Mouse (Mus musculus) lung, adult 2 months (tissue): ENCODE measurements around the gene Gm10518. TPM values are rescaled to one million over a fixed set of nuclear protein-coding genes. Genes with fewer than 3 reads are reported as not detected.

Experiments
- DNase-seq: peaks from one replicate; pipeline ENCODE4 v3.0.0; 2022
- H3K4me1 ChIP-seq: fragments of 200-500 bp; 2 replicates; pipeline ENCODE4 v1.6.1; 2011; ENCODE audit warnings: low read length; ENCODE audit not compliant: control insufficient read depth, insufficient read depth
- H3K4me3 ChIP-seq: fragments of 200-500 bp; replicated peaks from 2 replicates; pipeline ENCODE3; 2011; ENCODE audit warnings: low read depth, mild to moderate bottlenecking, control low read depth, low read length; ENCODE audit errors: extremely low read depth
- CTCF ChIP-seq: fragments of 200-500 bp; IDR thresholded peaks from 2 replicates; pipeline ENCODE4 v1.5.1; 2011; ENCODE audit warnings: mild to moderate bottlenecking, low read length, control low read depth; ENCODE audit not compliant: insufficient read depth
- POLR2A ChIP-seq: fragments of 200-500 bp; IDR thresholded peaks from 2 replicates; pipeline ENCODE4 v1.6.1; 2011; ENCODE audit warnings: low read depth, mild to moderate bottlenecking, control low read depth, low read length, borderline replicate concordance; ENCODE audit errors: extremely low read depth
- WGBS: fragments of 180-500 bp; shearing (Covaris S2); methylation state at CpG from one replicate; pipeline ENCODE4 v1.1.7; 2018; 5-methylcytosine and 5-hydroxymethylcytosine counted together
- polyA plus RNA-seq: library from polyadenylated mRNA; depleted of rRNA; stranded (reverse); fragments of >200 nt; gene quantifications from 2 replicates; pipeline ENCODE4 v1.2.3, GENCODE M21; 2012

The Gm10518 gene
- polyA plus RNA-seq, 1 experiment, result not detected

GRCm38 (mm10) chr1:179832710-179833240 is 29.6 kb downstream of the Gm10518 start:
- no peak for TF ChIP-seq CTCF
- no peak for TF ChIP-seq POLR2A
- 58% methylated on average over 7 of the region's 7 CpGs for WGBS
- Histone ChIP-seq H3K4me1 (no peaks in the 10 kb centered on the region), H3K4me3 (no peak overlapping the region)
- no peak for DNase-seq

- Histone ChIP-seq H3K4me3 (no peak overlapping the region), H3K4me1 (no peaks in the 10 kb centered on the region)
- WGBS, result 55% methylated on average over 1 of the region's 1 CpGs
- no peak for TF ChIP-seq CTCF
- no peak for TF ChIP-seq POLR2A
- DNase-seq, result no peak
Measured at GRCm38 (mm10) chr1:179833596-179833995, 30.4 kb downstream of the Gm10518 start.

DNA sequence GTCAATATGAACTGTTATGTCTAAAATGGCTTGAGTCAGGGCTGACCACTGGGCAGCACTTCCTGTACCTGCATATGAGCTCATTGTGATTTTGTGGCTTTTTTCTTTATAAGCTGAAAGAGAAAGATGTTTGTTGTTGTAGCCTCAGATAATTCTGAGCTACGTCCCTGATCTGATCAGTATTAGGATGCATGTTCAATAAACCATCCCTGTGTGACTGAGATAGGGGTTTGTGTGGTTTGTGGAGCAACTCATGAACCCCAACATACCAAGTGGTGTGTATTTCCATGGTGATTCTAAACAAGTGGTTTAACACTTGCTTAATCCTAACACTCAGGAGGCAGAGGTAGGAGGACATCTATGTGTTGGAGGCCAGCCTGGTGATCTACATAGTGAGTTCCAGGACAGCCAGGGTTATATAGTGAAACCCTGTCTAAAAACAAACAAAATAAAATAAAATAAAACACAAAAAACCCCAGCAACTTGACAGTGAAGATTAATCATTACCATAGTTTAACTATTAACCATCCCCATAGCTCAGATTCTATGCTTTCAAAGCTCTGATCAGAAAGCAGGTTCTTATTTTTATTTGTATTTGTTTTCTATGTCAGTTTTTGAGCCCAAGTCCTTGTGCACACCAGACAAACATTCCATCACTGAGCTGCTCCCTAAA is 32.7 kb downstream of the Gm10518 start:
- 96% methylated on average over 1 of the region's 1 CpGs for whole genome bisulfite sequencing
- TF ChIP-seq POLR2A, result no peak
- no peak for TF ChIP-seq CTCF
- DNase-seq, result no peak
- no peaks in the 10 kb centered on the region for H3K4me1 ChIP-seq
- H3K4me3 ChIP-seq, result no peak overlapping the region

DNA sequence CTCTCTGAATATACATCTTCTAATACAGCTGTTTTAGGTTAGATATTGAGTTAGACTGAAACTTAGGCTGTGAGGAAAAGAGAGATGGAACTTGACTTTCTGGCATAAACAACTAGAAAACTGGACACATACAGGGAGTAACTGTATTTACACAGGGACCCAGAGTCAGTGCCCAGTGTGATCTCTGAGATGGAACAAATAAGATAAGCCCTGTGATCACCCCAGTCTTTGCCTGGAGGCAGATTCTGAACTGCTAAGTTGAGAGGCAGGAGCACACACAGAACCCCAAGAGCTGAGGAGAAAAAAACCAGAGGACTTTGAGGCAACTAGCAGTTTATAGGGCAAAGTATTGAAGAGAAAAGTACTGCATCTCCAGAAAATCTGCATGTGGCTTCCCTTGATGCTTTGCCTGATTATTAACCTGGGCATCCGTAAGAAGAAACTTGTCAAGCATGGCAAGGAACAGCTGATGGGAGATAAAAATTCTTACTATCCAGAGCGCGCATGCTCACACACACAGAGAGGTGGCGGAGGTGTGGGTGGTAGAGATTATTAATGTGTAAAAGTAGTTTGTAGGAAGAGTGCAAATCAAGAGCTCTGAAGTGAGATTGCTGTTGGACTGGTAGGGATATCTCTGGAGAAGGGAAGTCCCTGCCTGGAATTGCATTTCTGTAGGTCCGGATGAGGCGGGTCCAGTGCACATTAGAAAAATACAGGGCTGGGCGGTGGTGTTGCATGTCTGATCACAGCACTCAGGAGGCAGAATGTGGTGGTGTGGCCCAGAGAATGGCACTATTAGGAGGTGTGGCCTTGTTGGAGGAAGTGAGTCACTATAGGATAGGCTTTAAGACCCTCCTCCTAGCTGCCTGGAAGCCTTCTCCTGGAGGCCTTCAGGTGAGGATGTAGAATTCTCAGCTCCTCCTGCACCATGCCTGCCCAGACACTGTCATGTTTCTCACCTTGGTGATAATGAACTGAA is 33.5 kb downstream of the Gm10518 start:
- TF ChIP-seq CTCF (no peak), POLR2A (no peak)
- WGBS, result 90% methylated on average over 7 of the region's 7 CpGs

DNA sequence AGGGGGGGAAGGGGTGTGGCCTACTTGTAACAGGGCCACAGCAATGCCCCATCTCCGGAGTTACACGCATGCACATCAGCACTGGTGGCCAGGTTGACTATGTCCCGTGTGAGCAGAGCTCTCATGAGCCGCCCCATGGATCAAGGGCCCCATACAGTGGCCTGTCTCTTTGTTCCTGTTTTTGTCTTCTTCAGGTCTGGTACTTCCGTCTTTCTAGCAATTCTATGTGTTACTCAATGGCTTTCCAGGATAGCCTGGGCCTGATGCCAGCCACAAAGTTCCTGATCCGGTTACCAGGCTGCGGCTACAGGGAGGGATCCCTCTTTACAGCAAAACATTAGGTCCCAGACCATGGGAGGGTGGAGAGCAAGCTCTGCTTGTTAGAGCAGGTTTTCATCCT is 39.4 kb downstream of the Gm10518 start:
- peak; percentile 38 for DNase-seq
- 33% methylated on average over 7 of the region's 7 CpGs for WGBS
- no peak for TF ChIP-seq POLR2A
- TF ChIP-seq CTCF, result no peak
- H3K4me1 ChIP-seq, result peaks cover 7% of the 10 kb centered on the region
- H3K4me3 ChIP-seq, result no peak overlapping the region

More for the DNA sequence above, 33.5 kb downstream of the Gm10518 start:
- Histone ChIP-seq H3K4me1 (no peaks in the 10 kb centered on the region), H3K4me3 (no peak overlapping the region)
- no peak for DNase-seq

DNA sequence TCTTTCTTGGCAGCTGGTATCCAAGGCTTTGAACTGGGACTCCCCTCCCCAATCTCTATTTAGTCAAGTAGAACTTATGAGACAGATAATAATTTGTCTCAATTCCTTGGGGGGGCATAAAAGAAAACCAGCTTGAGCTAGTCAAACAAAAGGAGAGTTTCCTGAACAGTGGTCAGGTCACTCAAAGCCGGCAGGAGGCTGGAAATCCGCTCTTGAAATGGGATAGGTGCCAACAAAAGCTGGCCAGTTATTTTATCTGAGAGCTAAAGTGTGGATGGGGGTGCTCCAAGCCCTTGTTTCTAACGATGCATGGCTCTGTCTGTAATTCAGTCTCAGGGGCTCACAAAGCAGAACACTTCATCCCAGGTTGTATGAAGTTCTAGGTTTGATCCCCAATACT is 40.8 kb downstream of the Gm10518 start:
- no peak overlapping the region for H3K4me3 ChIP-seq
- 19% methylated on average over 3 of the region's 3 CpGs for WGBS

DNA sequence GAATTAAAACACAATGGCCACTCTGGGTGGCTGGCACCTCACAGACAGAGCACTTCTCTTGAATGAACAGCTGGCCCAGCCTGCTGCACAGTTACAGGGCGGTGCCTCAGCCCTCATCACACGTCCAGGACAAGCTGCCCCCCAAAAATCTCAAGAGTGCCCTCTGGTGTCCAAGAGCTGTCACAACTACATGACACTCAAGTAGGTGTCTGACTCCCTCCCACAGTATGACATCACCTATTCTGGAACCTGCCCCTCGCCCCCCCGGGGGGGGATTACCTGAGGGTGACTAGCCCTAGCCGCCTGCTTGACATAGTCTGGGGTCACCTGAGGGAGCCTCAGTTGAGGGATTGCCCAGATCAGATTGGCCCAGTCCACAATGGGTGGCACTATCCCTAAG is 41.7 kb downstream of the Gm10518 start:
- no peak overlapping the region for H3K4me3 ChIP-seq
- peak; percentile 66 for DNase-seq
- whole genome bisulfite sequencing, result 23% methylated on average over 5 of the region's 5 CpGs
- no peak for TF ChIP-seq POLR2A
- peak; percentile 59 for TF ChIP-seq CTCF
- peaks cover 11% of the 10 kb centered on the region for H3K4me1 ChIP-seq

More for the DNA sequence above, 40.8 kb downstream of the Gm10518 start:
- no peak for DNase-seq
- no peak for TF ChIP-seq CTCF
- no peak for TF ChIP-seq POLR2A
- peaks cover 11% of the 10 kb centered on the region for H3K4me1 ChIP-seq

DNA sequence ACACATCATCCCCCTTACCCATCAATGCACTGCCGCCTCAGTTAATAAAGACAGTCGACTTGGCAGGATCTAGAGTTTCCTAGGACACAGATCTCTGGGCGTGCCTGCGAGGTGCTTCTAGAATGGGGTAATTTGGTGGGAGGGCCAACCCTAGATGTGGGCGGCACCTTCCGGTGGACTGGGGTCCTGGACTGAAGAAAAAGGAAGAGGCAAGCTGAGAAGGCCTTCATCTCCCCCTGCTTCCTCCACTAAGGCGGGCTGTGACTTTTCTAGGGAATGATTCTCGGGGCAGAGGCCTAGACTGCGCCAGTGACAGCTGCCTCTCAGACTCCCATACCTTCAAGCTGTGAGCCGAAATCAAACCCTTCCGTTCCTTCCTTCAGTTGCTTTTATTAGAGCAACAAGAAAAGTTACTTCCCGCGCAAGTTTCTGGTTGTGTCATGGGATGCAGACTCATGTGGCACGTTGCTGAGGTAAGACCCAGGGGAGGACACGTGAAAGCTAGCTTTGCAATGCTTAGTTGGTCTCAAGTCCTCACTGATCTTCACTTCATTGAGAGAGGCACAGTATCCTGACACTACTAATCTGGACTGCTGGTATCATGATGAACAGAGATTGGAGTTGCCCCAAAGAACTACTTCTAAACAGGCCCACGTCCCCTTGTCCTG is 42.8 kb downstream of the Gm10518 start:
- H3K4me3 ChIP-seq, result no peak overlapping the region
- TF ChIP-seq POLR2A, result no peak
- no peak for TF ChIP-seq CTCF
- WGBS, result 91% methylated on average over 16 of the region's 16 CpGs
- H3K4me1 ChIP-seq, result peaks cover 11% of the 10 kb centered on the region
- no peak for DNase-seq

- TF ChIP-seq CTCF (no peak), POLR2A (no peak)
- 32% methylated on average over 7 of the region's 7 CpGs for WGBS
- Histone ChIP-seq H3K4me1 (peaks cover 11% of the 10 kb centered on the region), H3K4me3 (no peak overlapping the region)
- DNase-seq, result no peak
Measured at GRCm38 (mm10) chr1:179847173-179847572, 44.0 kb downstream of the Gm10518 start.
